ENCODE assay signal across 25 mouse cellular contexts in the genomic region with DNA sequence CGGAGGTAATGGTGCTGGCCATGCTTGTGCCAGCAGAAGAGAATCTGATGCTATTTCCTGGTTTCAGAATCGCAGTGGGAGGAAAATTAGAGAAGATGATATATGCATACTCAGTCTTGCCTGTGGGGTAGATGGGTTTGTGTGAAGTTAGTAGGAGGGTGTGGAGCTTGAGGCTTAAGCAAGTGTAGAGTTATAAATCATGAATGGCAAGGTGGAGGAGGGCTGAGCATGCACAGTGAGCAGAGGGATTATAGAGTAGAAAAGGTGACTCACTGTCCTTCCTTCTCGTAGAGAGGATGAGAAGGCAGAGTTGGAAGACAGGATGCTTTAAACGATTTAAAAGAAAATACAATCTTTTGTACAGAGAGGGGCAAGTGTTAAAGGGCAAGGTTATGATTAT.
DNase-seq lines count a peak whose midpoint lies in the region; ATAC-seq and TF ChIP-seq lines count a peak whose summit lies in the region.
"Had no signal": no experiment of that assay in that cellular context is flagged by ENCODE, and none has a peak within 500 bp of the region (broad histone marks: within the 10 kb centered on the region; RNA-seq: fewer than 3 reads in every experiment).

No protein-coding gene starts in this region.

- no peak for DNase-seq in intestine, embryonic 14.5 days (ENCODE audit: low spot score)
- DNase-seq in brain, adult 2 months (ENCODE audit: low read depth, low spot score): peak; percentile 52
- no peak for DNase-seq in cerebellum, adult 18-20 months
- no peak for DNase-seq in adrenal gland, adult 8-10 months
- DNase-seq: adrenal gland, postnatal 25 days; cerebellum, adult 2 months; cerebellum, adult 9-11 months; cerebellum, postnatal 25 days; forebrain, postnatal 0 days; gastrocnemius, postnatal 14 days; heart, adult 18-20 months; heart, postnatal 10 days; heart, postnatal 36 days; kidney, adult 18-20 months had no signal

- TF ChIP-seq CTCF in intestine, postnatal 0 days (IDR thresholded peaks at IDR 0.05; ENCODE audit: low read depth): no peak

- H3K27ac ChIP-seq in intestine, embryonic 14.5 days (ENCODE audit: low read depth): no peak overlapping the region
- no peak overlapping the region for H3K27ac ChIP-seq in intestine, postnatal 0 days (ENCODE audit: low read depth, low read length)
- H3K27ac ChIP-seq in intestine, embryonic 16.5 days (ENCODE audit: low read length): no peak overlapping the region
- H3K27ac ChIP-seq: embryonic facial prominence, embryonic 12.5 days; embryonic facial prominence, embryonic 15.5 days; heart, embryonic 15.5 days; hindbrain, embryonic 10.5 days; hindbrain, embryonic 13.5 days had no signal

- H3K36me3 ChIP-seq in intestine, embryonic 14.5 days (ENCODE audit: control insufficient read depth, insufficient read depth, low read length): no peaks in the 10 kb centered on the region
- no peaks in the 10 kb centered on the region for H3K36me3 ChIP-seq in intestine, postnatal 0 days (ENCODE audit: control insufficient read depth, insufficient read depth)
- no peaks in the 10 kb centered on the region for H3K36me3 ChIP-seq in intestine, embryonic 16.5 days (ENCODE audit: control insufficient read depth, insufficient read depth, low read length)
- H3K36me3 ChIP-seq: embryonic facial prominence, embryonic 12.5 days; embryonic facial prominence, embryonic 15.5 days; heart, embryonic 12.5 days; heart, embryonic 15.5 days; hindbrain, embryonic 10.5 days; hindbrain, embryonic 13.5 days had no signal

- no peaks in the 10 kb centered on the region for H3K4me1 ChIP-seq in intestine, embryonic 14.5 days (replicated peaks; ENCODE audit: control insufficient read depth, insufficient read depth, low read length)
- H3K4me1 ChIP-seq in intestine, postnatal 0 days (replicated peaks; ENCODE audit: control insufficient read depth, insufficient read depth, low read length): no peaks in the 10 kb centered on the region
- no peaks in the 10 kb centered on the region for H3K4me1 ChIP-seq in intestine, embryonic 16.5 days (ENCODE audit: control insufficient read depth, insufficient read depth, low read length)
- H3K4me1 ChIP-seq: embryonic facial prominence, embryonic 12.5 days; embryonic facial prominence, embryonic 15.5 days; heart, embryonic 12.5 days; heart, embryonic 15.5 days; hindbrain, embryonic 13.5 days had no signal

- no peak overlapping the region for H3K4me3 ChIP-seq in intestine, embryonic 14.5 days (ENCODE audit: low read depth, low read length)
- H3K4me3 ChIP-seq in intestine, postnatal 0 days (ENCODE audit: low read depth, low read length): no peak overlapping the region
- no peak overlapping the region for H3K4me3 ChIP-seq in intestine, embryonic 16.5 days (ENCODE audit: low read length)
- H3K4me3 ChIP-seq: embryonic facial prominence, embryonic 12.5 days; embryonic facial prominence, embryonic 15.5 days; heart, embryonic 12.5 days; heart, embryonic 15.5 days; hindbrain, embryonic 10.5 days; hindbrain, embryonic 13.5 days had no signal

- peak; percentile 72; the same call in 1 of the 2 replicates for ATAC-seq in intestine, embryonic 14.5 days (replicated peaks; ENCODE audit: low FRiP score, low TSS enrichment, low read depth)
- no peak for ATAC-seq in intestine, postnatal 0 days
- peak; percentile 65; the same call in 1 of the 2 replicates for ATAC-seq in intestine, embryonic 16.5 days
- ATAC-seq: forebrain, embryonic 14.5 days; forebrain, postnatal 0 days; hindbrain, embryonic 16.5 days; Patski had no signal

- no peaks in the 10 kb centered on the region for H3K27me3 ChIP-seq in intestine, embryonic 14.5 days (replicated peaks; ENCODE audit: control insufficient read depth, insufficient read depth, low read length)
- H3K27me3 ChIP-seq in intestine, postnatal 0 days (replicated peaks; ENCODE audit: control insufficient read depth, insufficient read depth, low read length): no peaks in the 10 kb centered on the region
- no peaks in the 10 kb centered on the region for H3K27me3 ChIP-seq in intestine, embryonic 16.5 days (replicated peaks; ENCODE audit: control insufficient read depth, insufficient read depth, low read length)
- H3K27me3 ChIP-seq: embryonic facial prominence, embryonic 12.5 days; embryonic facial prominence, embryonic 15.5 days; heart, embryonic 12.5 days; heart, embryonic 15.5 days; hindbrain, embryonic 13.5 days had no signal

- no peaks in the 10 kb centered on the region for H3K9me3 ChIP-seq in intestine, embryonic 14.5 days (ENCODE audit: control insufficient read depth, low read length)
- H3K9me3 ChIP-seq in intestine, postnatal 0 days (ENCODE audit: control insufficient read depth): no peaks in the 10 kb centered on the region
- H3K9me3 ChIP-seq in intestine, embryonic 16.5 days (ENCODE audit: control insufficient read depth, low read length): no peaks in the 10 kb centered on the region
- H3K9me3 ChIP-seq: embryonic facial prominence, embryonic 12.5 days; embryonic facial prominence, embryonic 15.5 days; heart, embryonic 12.5 days; heart, embryonic 15.5 days; hindbrain, embryonic 10.5 days; hindbrain, embryonic 13.5 days had no signal

- H3K4me2 ChIP-seq in intestine, embryonic 14.5 days (ENCODE audit: low read length): no peak overlapping the region
- H3K4me2 ChIP-seq in intestine, postnatal 0 days (replicated peaks; ENCODE audit: low read depth): no peak overlapping the region
- H3K4me2 ChIP-seq in intestine, embryonic 16.5 days (ENCODE audit: low read depth, low read length): no peak overlapping the region
- H3K4me2 ChIP-seq: embryonic facial prominence, embryonic 12.5 days; embryonic facial prominence, embryonic 15.5 days; heart, embryonic 12.5 days; heart, embryonic 15.5 days; hindbrain, embryonic 13.5 days had no signal

- 67% methylated on average over 4 of the region's 4 CpGs for WGBS in intestine, embryonic 14.5 days
- WGBS in intestine, postnatal 0 days: 68% methylated on average over 4 of the region's 4 CpGs
- WGBS in intestine, embryonic 16.5 days: 58% methylated on average over 4 of the region's 4 CpGs

- H3K9ac ChIP-seq in intestine, embryonic 14.5 days (ENCODE audit: low read length): no peak overlapping the region
- no peak overlapping the region for H3K9ac ChIP-seq in intestine, postnatal 0 days (ENCODE audit: low read depth, low read length)
- no peak overlapping the region for H3K9ac ChIP-seq in intestine, embryonic 16.5 days (ENCODE audit: low read depth, low read length)
- H3K9ac ChIP-seq: embryonic facial prominence, embryonic 12.5 days; embryonic facial prominence, embryonic 15.5 days; forebrain, postnatal 0 days; heart, embryonic 12.5 days; heart, embryonic 15.5 days; hindbrain, embryonic 13.5 days had no signal
